Mouse (Mus musculus) ES-Bruce4 (cell line): ENCODE results near the gene Wdr1.

Experiments
- CTCF ChIP-seq: IDR thresholded peaks from one replicate; pipeline ENCODE4 v1.8.1; 2011; ENCODE audit warnings: low read depth, low read length
- EP300 ChIP-seq: IDR thresholded peaks from 2 replicates; pipeline ENCODE4 v1.6.1; 2011; ENCODE audit warnings: low read depth, low read length; ENCODE audit not compliant: insufficient read depth
- POLR2A ChIP-seq: IDR thresholded peaks from one replicate; pipeline ENCODE4 v1.8.1; 2011; ENCODE audit warnings: low read length; ENCODE audit not compliant: insufficient read depth

DNA sequence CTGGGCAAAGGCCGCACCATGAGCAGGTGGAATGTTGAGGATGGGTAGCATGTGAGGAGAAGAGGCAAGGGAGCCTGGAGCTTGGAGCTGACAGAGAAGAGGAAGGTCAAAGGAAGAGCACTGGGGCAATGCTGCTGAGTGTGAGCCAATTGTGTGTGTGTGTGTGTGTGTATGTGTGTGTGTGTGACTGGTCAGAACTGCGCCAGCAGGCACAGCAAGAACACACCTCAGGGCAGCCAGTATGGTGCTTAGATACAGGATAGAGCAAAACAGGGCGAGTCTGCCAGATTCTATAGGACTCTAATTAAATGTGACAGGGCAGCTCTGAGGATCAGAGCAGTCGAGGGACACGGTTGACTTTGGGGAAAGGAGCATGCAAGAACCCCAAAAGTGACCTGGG lies 4.2 kb downstream of the Wdr1 start:
- TF ChIP-seq EP300 (no peak), CTCF (no peak), POLR2A (no peak)
